In the genomic region with DNA sequence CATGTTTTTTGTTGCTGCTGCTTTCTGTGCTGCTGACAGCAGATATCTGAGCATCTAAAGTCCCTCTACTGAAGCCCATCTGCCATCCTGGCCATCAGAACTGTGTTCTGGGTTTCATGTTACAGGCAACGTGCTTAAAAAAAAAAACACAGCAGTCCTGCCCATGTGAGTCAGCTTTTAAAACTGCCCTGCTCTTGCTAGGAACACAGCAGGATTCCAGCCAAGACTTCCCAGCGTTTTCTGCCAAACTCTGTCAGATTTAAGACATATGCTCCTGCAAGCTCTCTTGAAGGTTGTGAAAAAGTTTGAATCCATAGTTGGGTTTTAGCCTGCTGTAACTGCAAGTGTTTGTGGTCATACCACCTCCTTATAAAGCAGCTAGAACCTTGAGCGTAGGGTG, we compare ENCODE assay signal across 9 mouse cellular contexts. TPM values are rescaled to one million over a fixed set of nuclear protein-coding genes. Genes with fewer than 3 reads are reported as not detected.
A peak's percentile ranks its signal among the peaks of the same experiment; 100 is the strongest.
DNase-seq lines count a peak whose midpoint lies in the region; ATAC-seq and TF ChIP-seq lines count a peak whose summit lies in the region.
"Had no signal": no experiment of that assay in that cellular context is flagged by ENCODE, and none has a peak within 500 bp of the region (broad histone marks: within the 10 kb centered on the region; RNA-seq: fewer than 3 reads in every experiment).

A gene (plus strand): TSS at position 298 of the 400 bp plus-strand sequence.

- H3K4me3 ChIP-seq in MEL (ENCODE audit: control insufficient read depth in 1 of 2, insufficient read depth in 1 of 2, low read depth in 2 of 2, low read length in 2 of 2) = no peak within 1 kb of the TSS
- H3K4me3 ChIP-seq in heart, adult 2 months = no peak within 1 kb of the TSS
- H3K4me3 ChIP-seq: liver, embryonic 13.5 days had no signal

- TF ChIP-seq EP300 in MEL (IDR thresholded peaks at IDR 0.05; ENCODE audit: low read depth in 1 of 2, low read length in 2 of 2) = no peak
- no peak for TF ChIP-seq EP300 in heart, adult 2 months (IDR thresholded peaks at IDR 0.05; ENCODE audit: insufficient read depth, low read depth, low read length)

- no peak for ATAC-seq in cerebellum, adult (ENCODE audit: insufficient number of reproducible peaks, low FRiP score, low TSS enrichment)

- H3K9me3 ChIP-seq in MEL (replicated peaks; ENCODE audit: insufficient read depth, low read length) = no peaks in the 10 kb centered on the region
- H3K9me3 ChIP-seq: liver, embryonic 13.5 days had no signal

- H3K27me3 ChIP-seq in MEL (ENCODE audit: control insufficient read depth in 1 of 2, insufficient read depth in 2 of 2, low read length in 2 of 2) = no peaks in the 10 kb centered on the region
- no peaks in the 10 kb centered on the region for H3K27me3 ChIP-seq in heart, adult 2 months (ENCODE audit: control insufficient read depth, insufficient read depth, low read length)
- H3K27me3 ChIP-seq: liver, embryonic 13.5 days had no signal

- H3K36me3 ChIP-seq in MEL (ENCODE audit: control insufficient read depth in 1 of 2, insufficient read depth in 2 of 2, low read length in 2 of 2) = peaks cover 0 to 21% of the 10 kb centered on the region in 2 experiments; a peak in 2 of 4 replicates
- no peaks in the 10 kb centered on the region for H3K36me3 ChIP-seq in heart, adult 2 months (ENCODE audit: control insufficient read depth, insufficient read depth, low read length)
- H3K36me3 ChIP-seq: liver, embryonic 13.5 days had no signal

- H3K4me1 ChIP-seq in MEL (ENCODE audit: control insufficient read depth in 1 of 2, insufficient read depth in 2 of 2, low read length in 2 of 2) = peaks cover 2 to 15% of the 10 kb centered on the region in 2 experiments; a peak in 3 of 4 replicates
- H3K4me1 ChIP-seq in heart, adult 2 months (ENCODE audit: control insufficient read depth, insufficient read depth, low read length) = no peaks in the 10 kb centered on the region
- H3K4me1 ChIP-seq: liver, embryonic 13.5 days had no signal

- no peak for TF ChIP-seq CTCF in MEL (IDR thresholded peaks at IDR 0.05 in 2 of 3, conservative IDR thresholded peaks at IDR 0.05 in 1 of 3; ENCODE audit: control insufficient read depth in 1 of 3, insufficient read depth in 1 of 3, low read depth in 2 of 3, low read length in 3 of 3, poor library complexity in 1 of 3, severe bottlenecking in 1 of 3)
- TF ChIP-seq CTCF in heart, adult 2 months (IDR thresholded peaks at IDR 0.05) = no peak

- no peak within 1 kb of the TSS for H3K27ac ChIP-seq in MEL (ENCODE audit: control insufficient read depth, low read depth, low read length)
- H3K27ac ChIP-seq in heart, adult 2 months = no peak within 1 kb of the TSS; the same call in 1 of the 2 replicates
- H3K27ac ChIP-seq: liver, embryonic 13.5 days had no signal

- DNase-seq in MEL (ENCODE audit: low read depth, low spot score) = peak; percentile 17
- DNase-seq in adrenal gland, postnatal 25 days = peak; percentile 42
- peak; percentile 21 to 55 for DNase-seq in heart, adult 2 months
- DNase-seq in kidney, postnatal 4 days = peak; percentile 30 to 56
- peak; percentile 32 for DNase-seq in lung, postnatal 25 days (ENCODE audit: low spot score)
- DNase-seq in c-Kit-positive CD71-positive TER-119-positive erythroid progenitor cells, embryonic 14.5 days (ENCODE audit: low spot score) = no peak
- no peak for DNase-seq in cerebellum, postnatal 4 days (ENCODE audit: low spot score in 2 of 2)
- DNase-seq: liver, embryonic 13.5 days had no signal

- TF ChIP-seq RAD21 in MEL (IDR thresholded peaks at IDR 0.05; ENCODE audit: low read depth, low read length) = no peak

- TF ChIP-seq POLR2A in MEL (IDR thresholded peaks at IDR 0.05; ENCODE audit: control insufficient read depth in 1 of 2, insufficient read depth in 1 of 2, low read depth in 1 of 2, low read length in 2 of 2, poor library complexity in 1 of 2) = no peak
- no peak for TF ChIP-seq POLR2A in heart, adult 2 months (IDR thresholded peaks at IDR 0.05; ENCODE audit: insufficient read depth, low read depth, low read length)

- intact Hi-C loops in heart, adult 2 months (cut with DNase I) = no loop called here

- no peak within 1 kb of the TSS for H3K9ac ChIP-seq in MEL (ENCODE audit: control insufficient read depth, low read depth, low read length, poor library complexity, severe bottlenecking)
- H3K9ac ChIP-seq in heart, adult 2 months (ENCODE audit: low read depth, low read length) = no peak within 1 kb of the TSS
- H3K9ac ChIP-seq: liver, embryonic 13.5 days had no signal

- H3K79me2 ChIP-seq in MEL (ENCODE audit: control insufficient read depth, insufficient read depth, low read length, poor library complexity) = no peaks in the 10 kb centered on the region
- H3K79me2 ChIP-seq in heart, adult 2 months (replicated peaks; ENCODE audit: control insufficient read depth, insufficient read depth, low read length) = no peaks in the 10 kb centered on the region

- WGBS in heart, adult 2 months = 22% methylated on average over 3 of the region's 3 CpGs

TF ChIP-seq in MEL, 35 proteins besides CTCF, POLR2A, EP300 and RAD21:
- peak; percentile 61 for TF ChIP-seq ZNF384 (IDR thresholded peaks at IDR 0.05; ENCODE audit: low read depth, low read length)
- TF ChIP-seq TCF12 (IDR thresholded peaks at IDR 0.05; ENCODE audit: low read depth, low read length) = no peak
- TF ChIP-seq SIN3A (IDR thresholded peaks at IDR 0.05; ENCODE audit: low read length) = no peak
- TF ChIP-seq ZKSCAN1 (IDR thresholded peaks at IDR 0.05; ENCODE audit: low read depth, low read length) = no peak
- 0 out of 2 replicates have a peak, but pooled peaks have one; percentile 19 for TF ChIP-seq RCOR1 (IDR thresholded peaks at IDR 0.05; ENCODE audit: low read depth, low read length)

RNA-seq across cellular contexts. Expression of the gene that starts here (rescaled TPM):
- not detected in 2 replicates for total RNA-seq in MEL (2012; rRNA removed)
- polyA plus RNA-seq in MEL (2012; ENCODE audit: insufficient read depth in 1 of 2, insufficient read length in 2 of 2, low read depth in 1 of 2, low replicate concordance in 2 of 2, missing spikeins in 1 of 2) = under 1 TPM in 1 of 2 experiments, not detected in 1; 0.06 TPM
- 44.5 and 52.7 TPM in 2 replicates for total RNA-seq in adrenal gland, postnatal 25 days (2021)
- 1 to 10 TPM; 1.4 to 2.8 TPM for total RNA-seq in heart, adult 2 months (2021)
- polyA plus RNA-seq in heart, adult 2 months (2012; rRNA removed) = 2.0 and 3.0 TPM in 2 replicates

Comparison
In these comparisons a context has a peak if more than half of its experiments do, and no peak if none do; other contexts are left out.
1. RNA of the gene that starts here (total RNA-seq): 44.5 to 52.7 TPM in adrenal gland, postnatal 25 days; 1.4 to 2.8 TPM in heart, adult 2 months and not detected in MEL; every median in the first group is over 10 times any median in the second.
2. Peak in DNase-seq in MEL; RNA of the gene not detected or under 1 TPM.
3. DNase-seq: peak in adrenal gland, postnatal 25 days (single experiment), heart, adult 2 months (2 of 2), kidney, postnatal 4 days (2 of 2) and lung, postnatal 25 days (single experiment); none in c-Kit-positive CD71-positive TER-119-positive erythroid progenitor cells, embryonic 14.5 days (single experiment) and cerebellum, postnatal 4 days (0 of 2).